Mouse (Mus musculus): Measurements from ENCODE around the gene Lig1.

DNA sequence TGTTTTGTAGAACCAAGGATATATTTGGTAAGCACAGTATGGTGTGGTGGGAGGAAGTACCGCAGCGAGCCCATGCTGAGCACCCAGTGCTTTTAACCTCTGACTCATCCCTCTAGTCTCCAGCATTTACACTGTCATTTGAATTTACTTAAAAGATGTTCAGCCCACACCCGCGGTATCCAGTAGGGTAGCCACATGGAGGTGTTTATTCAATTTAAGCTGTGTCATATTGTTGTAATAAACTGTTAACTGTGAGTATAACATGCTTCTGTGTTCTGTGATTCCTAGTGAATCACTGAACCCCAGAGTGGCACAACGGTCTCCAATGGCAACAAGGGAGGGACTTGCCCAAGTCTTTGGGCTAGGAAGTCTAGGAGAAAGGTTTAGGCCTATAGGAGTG lies 13.2 kb upstream of the Lig1 start:
- no peak for TF ChIP-seq POLR2A (IDR thresholded peaks at IDR 0.05; ENCODE audit: extremely low read depth, insufficient read depth, low read length)
- no peak for TF ChIP-seq CTCF (IDR thresholded peaks at IDR 0.05; ENCODE audit: low read depth, low read length)
